Mouse (Mus musculus): ENCODE data around the gene Mllt10. TPM values are rescaled to one million over a fixed set of nuclear protein-coding genes. Genes with fewer than 3 reads are reported as not detected.

The Mllt10 gene
- polyA plus RNA-seq, 1 experiment, result 12.5 TPM

DNA sequence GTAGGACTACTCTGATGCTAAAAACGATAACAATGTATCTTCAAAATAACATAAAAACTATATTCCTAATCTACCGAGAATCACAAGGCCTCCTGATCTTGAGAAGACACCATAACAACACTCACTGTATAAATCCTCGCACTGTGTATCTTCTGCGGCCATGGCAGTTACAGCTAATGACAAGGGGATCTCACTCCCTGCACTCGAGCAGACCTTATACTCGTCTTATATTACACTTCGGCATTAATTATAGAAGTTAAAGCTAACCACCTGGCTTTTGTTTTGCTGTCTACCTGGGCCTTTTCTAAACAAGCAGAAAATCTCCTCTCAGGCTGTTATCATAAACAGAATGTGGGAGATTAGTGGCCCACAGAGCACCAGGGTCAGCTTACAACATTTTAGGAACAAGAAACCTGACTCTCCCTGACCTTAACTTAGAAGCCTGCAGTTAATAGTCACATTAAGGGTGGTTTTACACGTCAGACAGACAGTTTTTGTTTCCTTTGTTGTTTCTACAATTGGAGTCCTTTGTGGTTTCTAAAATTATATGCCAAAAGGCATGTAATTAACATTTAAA lies 173.5 kb downstream of the Mllt10 start:
- Histone ChIP-seq H3ac (ENCODE audit: control insufficient read depth, insufficient read length) (no peak overlapping the region), H3K36me3 (ENCODE audit: control insufficient read depth, insufficient read depth) (no peaks in the 10 kb centered on the region), H3K79me2 (ENCODE audit: control insufficient read depth, insufficient read depth) (no peaks in the 10 kb centered on the region), H3K4me2 (ENCODE audit: low read depth) (no peak overlapping the region), H3K27me3 (ENCODE audit: control insufficient read depth, insufficient read depth, insufficient read length) (no peaks in the 10 kb centered on the region), H3K4me3 (no peak overlapping the region)
- TF ChIP-seq MAX (IDR thresholded peaks at IDR 0.05; ENCODE audit: low read depth) (no peak), REST (IDR thresholded peaks at IDR 0.05; ENCODE audit: insufficient read depth, insufficient read length) (no peak), POLR2A (IDR thresholded peaks at IDR 0.05; ENCODE audit: insufficient read length, low read depth) (no peak), POLR2AphosphoS2 (IDR thresholded peaks at IDR 0.05; ENCODE audit: insufficient read length, low read depth) (no peak), MYOD1 (IDR thresholded peaks at IDR 0.05; ENCODE audit: control insufficient read depth in 1 of 3, insufficient read length in 2 of 3, low read depth in 2 of 3) (no peak), SRF (IDR thresholded peaks at IDR 0.05; ENCODE audit: control insufficient read depth, insufficient read length, low read depth) (no peak), MYOG (IDR thresholded peaks at IDR 0.05; ENCODE audit: control insufficient read depth in 1 of 3, insufficient read depth in 1 of 3, insufficient read length in 2 of 3, low read depth in 2 of 3) (no peak), TCF3 (IDR thresholded peaks at IDR 0.05; ENCODE audit: insufficient read length, low read depth) (no peak), TCF12 (IDR thresholded peaks at IDR 0.05; ENCODE audit: insufficient read depth, poor library complexity, severe bottlenecking) (no peak), E2F4 (IDR thresholded peaks at IDR 0.05; ENCODE audit: insufficient read depth) (no peak), CEBPB (IDR thresholded peaks at IDR 0.05; ENCODE audit: insufficient read depth, poor library complexity, severe bottlenecking) (no peak), USF1 (IDR thresholded peaks at IDR 0.05; ENCODE audit: low read depth) (no peak)

DNA sequence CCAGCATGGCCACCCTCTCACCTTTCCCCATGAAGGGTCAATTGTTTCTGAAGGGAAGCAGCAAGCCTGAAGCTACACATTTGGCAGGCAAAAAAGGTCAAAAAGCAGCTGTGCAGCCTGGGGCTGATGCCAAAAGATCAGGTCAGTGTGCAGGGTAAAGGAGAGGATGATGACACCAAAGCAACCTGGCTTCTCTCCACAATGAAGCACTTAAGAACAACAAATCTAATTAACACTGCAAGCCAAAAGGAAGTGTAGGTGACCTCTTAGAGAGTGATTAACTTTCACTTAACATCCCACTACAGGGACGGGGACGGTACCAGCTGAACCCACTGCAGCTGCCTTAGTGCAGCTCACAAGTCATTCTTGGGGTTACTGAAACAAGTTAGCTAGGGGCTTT lies 174.2 kb downstream of the Mllt10 start:
- no peak overlapping the region for H3K4me3 ChIP-seq
- no peak overlapping the region for H3ac ChIP-seq (ENCODE audit: control insufficient read depth, insufficient read length)
- no peaks in the 10 kb centered on the region for H3K27me3 ChIP-seq (ENCODE audit: control insufficient read depth, insufficient read depth, insufficient read length)
- no peaks in the 10 kb centered on the region for H3K79me2 ChIP-seq (ENCODE audit: control insufficient read depth, insufficient read depth)
- H3K4me2 ChIP-seq (ENCODE audit: low read depth), result no peak overlapping the region
- no peaks in the 10 kb centered on the region for H3K36me3 ChIP-seq (ENCODE audit: control insufficient read depth, insufficient read depth)
- TF ChIP-seq MYOD1 (IDR thresholded peaks at IDR 0.05; ENCODE audit: control insufficient read depth in 1 of 3, insufficient read length in 2 of 3, low read depth in 2 of 3) (peak in 2 of 3 experiments; percentile 12 to 35), MYOG (IDR thresholded peaks at IDR 0.05; ENCODE audit: control insufficient read depth in 1 of 3, insufficient read depth in 1 of 3, insufficient read length in 2 of 3, low read depth in 2 of 3) (peak in 2 of 3 experiments; percentile 33 to 38), REST (IDR thresholded peaks at IDR 0.05; ENCODE audit: insufficient read depth, insufficient read length) (no peak), POLR2A (IDR thresholded peaks at IDR 0.05; ENCODE audit: insufficient read length, low read depth) (no peak), MAX (IDR thresholded peaks at IDR 0.05; ENCODE audit: low read depth) (no peak), TCF3 (IDR thresholded peaks at IDR 0.05; ENCODE audit: insufficient read length, low read depth) (no peak)

DNA sequence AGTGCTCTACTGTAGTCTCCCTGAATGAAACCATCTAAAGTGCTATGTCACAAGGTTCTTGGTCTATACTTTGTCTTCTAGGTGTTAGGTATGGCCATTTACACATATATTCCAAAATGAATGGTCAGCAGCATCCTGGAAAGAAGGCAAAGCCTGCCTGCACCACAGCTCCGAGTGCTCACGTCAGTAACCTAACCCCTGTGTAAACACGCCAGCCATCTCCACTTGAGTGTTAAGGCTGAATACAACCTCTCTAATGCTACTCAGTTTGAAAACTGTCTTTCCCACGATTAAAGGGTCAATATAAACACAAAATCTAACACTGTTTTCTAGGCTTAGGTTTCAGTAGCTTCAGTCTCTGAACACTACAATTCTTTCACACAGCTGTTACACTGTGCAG lies 176.1 kb downstream of the Mllt10 start:
- Histone ChIP-seq H3K79me2 (ENCODE audit: control insufficient read depth, insufficient read depth) (no peaks in the 10 kb centered on the region), H3K4me2 (ENCODE audit: low read depth) (no peak overlapping the region), H3K36me3 (ENCODE audit: control insufficient read depth, insufficient read depth) (no peaks in the 10 kb centered on the region), H3K27me3 (ENCODE audit: control insufficient read depth, insufficient read depth, insufficient read length) (no peaks in the 10 kb centered on the region), H3ac (ENCODE audit: control insufficient read depth, insufficient read length) (no peak overlapping the region), H3K4me3 (no peak overlapping the region)
- TF ChIP-seq USF1 (IDR thresholded peaks at IDR 0.05; ENCODE audit: low read depth) (no peak), TCF3 (IDR thresholded peaks at IDR 0.05; ENCODE audit: insufficient read length, low read depth) (no peak), POLR2A (IDR thresholded peaks at IDR 0.05; ENCODE audit: insufficient read length, low read depth) (no peak), POLR2AphosphoS2 (IDR thresholded peaks at IDR 0.05; ENCODE audit: insufficient read length, low read depth) (no peak), CEBPB (IDR thresholded peaks at IDR 0.05; ENCODE audit: insufficient read depth, poor library complexity, severe bottlenecking) (no peak), TCF12 (IDR thresholded peaks at IDR 0.05; ENCODE audit: insufficient read depth, poor library complexity, severe bottlenecking) (no peak), E2F4 (IDR thresholded peaks at IDR 0.05; ENCODE audit: insufficient read depth) (no peak), SRF (IDR thresholded peaks at IDR 0.05; ENCODE audit: control insufficient read depth, insufficient read length, low read depth) (no peak), MYOG (IDR thresholded peaks at IDR 0.05; ENCODE audit: control insufficient read depth in 1 of 3, insufficient read depth in 1 of 3, insufficient read length in 2 of 3, low read depth in 2 of 3) (no peak)

DNA sequence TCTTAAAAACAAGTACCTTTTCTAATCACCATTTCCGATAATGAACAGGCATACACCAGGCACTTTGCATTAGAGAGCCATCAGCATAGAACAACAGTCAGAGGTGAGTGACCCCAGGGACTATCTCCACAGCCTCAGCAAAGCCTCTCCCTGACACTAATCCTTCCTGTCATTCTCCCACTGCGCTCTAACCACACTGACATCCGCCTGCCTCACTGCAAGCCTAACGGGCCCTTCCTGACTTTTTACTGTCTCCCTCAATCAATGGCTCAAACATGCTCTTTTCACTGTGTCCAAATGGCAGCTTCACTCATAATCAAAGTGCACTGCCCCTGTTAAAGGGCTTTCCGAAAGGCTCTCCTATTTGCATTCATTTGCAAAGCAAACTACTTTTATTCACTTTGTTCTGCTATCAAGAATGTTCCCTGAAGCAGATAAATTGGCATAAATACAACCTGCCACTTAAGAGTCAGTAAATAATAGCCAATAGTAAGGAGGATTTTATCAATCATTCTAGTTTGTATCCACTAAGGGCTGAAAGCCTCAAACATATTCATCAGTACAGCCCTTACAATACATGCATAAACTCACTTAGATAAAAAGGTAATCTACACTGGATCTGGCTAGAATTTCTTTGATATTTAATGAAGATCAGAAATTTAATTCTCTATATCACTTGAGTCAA lies 178.0 kb downstream of the Mllt10 start:
- no peak overlapping the region for H3ac ChIP-seq (ENCODE audit: control insufficient read depth, insufficient read length)
- no peaks in the 10 kb centered on the region for H3K27me3 ChIP-seq (ENCODE audit: control insufficient read depth, insufficient read depth, insufficient read length)
- H3K79me2 ChIP-seq (ENCODE audit: control insufficient read depth, insufficient read depth), result no peaks in the 10 kb centered on the region
- H3K4me3 ChIP-seq, result no peak overlapping the region
- no peaks in the 10 kb centered on the region for H3K36me3 ChIP-seq (ENCODE audit: control insufficient read depth, insufficient read depth)
- H3K4me2 ChIP-seq (ENCODE audit: low read depth), result no peak overlapping the region
- TF ChIP-seq MYOD1 (IDR thresholded peaks at IDR 0.05; ENCODE audit: control insufficient read depth in 1 of 3, insufficient read length in 2 of 3, low read depth in 2 of 3) (no peak), USF1 (IDR thresholded peaks at IDR 0.05; ENCODE audit: low read depth) (no peak), REST (IDR thresholded peaks at IDR 0.05; ENCODE audit: insufficient read depth, insufficient read length) (no peak), E2F4 (IDR thresholded peaks at IDR 0.05; ENCODE audit: insufficient read depth) (no peak), CEBPB (IDR thresholded peaks at IDR 0.05; ENCODE audit: insufficient read depth, poor library complexity, severe bottlenecking) (no peak), MAX (IDR thresholded peaks at IDR 0.05; ENCODE audit: low read depth) (no peak), POLR2AphosphoS2 (IDR thresholded peaks at IDR 0.05; ENCODE audit: insufficient read length, low read depth) (no peak)

DNA sequence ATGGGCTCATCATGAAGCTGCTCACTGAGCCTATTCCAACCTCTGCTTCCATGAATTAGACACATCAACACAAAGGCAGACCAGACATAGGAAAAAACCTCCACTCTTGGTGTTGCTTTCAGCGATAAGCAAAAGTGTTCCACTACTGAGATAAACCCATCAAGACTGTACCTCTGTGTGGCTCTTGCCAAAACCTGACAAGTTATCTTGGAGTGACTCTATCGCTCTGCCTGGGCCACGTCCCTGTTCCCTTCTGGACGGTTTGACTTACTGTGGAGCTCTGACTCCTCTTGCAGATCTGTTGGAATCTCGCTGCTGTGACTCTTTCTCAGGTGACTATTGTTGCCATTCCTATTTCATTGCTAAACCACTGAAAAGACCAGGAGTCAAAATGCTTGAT lies 180.5 kb downstream of the Mllt10 start:
- no peak overlapping the region for H3K4me2 ChIP-seq (ENCODE audit: low read depth)
- H3K79me2 ChIP-seq (ENCODE audit: control insufficient read depth, insufficient read depth), result no peaks in the 10 kb centered on the region
- no peaks in the 10 kb centered on the region for H3K36me3 ChIP-seq (ENCODE audit: control insufficient read depth, insufficient read depth)
- no peak overlapping the region for H3ac ChIP-seq (ENCODE audit: control insufficient read depth, insufficient read length)
- no peak overlapping the region for H3K4me3 ChIP-seq
- TF ChIP-seq E2F4 (IDR thresholded peaks at IDR 0.05; ENCODE audit: insufficient read depth), result no peak
- no peak for TF ChIP-seq MAX (IDR thresholded peaks at IDR 0.05; ENCODE audit: low read depth)
- TF ChIP-seq MYOD1 (IDR thresholded peaks at IDR 0.05; ENCODE audit: control insufficient read depth in 1 of 3, insufficient read length in 2 of 3, low read depth in 2 of 3), result no peak
- TF ChIP-seq SRF (IDR thresholded peaks at IDR 0.05; ENCODE audit: control insufficient read depth, insufficient read length, low read depth), result no peak
- TF ChIP-seq TCF3 (IDR thresholded peaks at IDR 0.05; ENCODE audit: insufficient read length, low read depth), result no peak
- no peaks in the 10 kb centered on the region for H3K27me3 ChIP-seq (ENCODE audit: control insufficient read depth, insufficient read depth, insufficient read length)

Measured in myocyte (in vitro differentiated cells).